Mouse (Mus musculus) heart, embryonic 15.5 days (tissue): ENCODE measurements at regions not wholly inside any gene's neighbourhood (a gene's known extent, or its start where the extent isn't known, plus 50 kb on each side); places are given as distances from the start of the nearest gene placed in this dataset.
A peak's percentile ranks its signal among the peaks of the same experiment; 100 is the strongest.

Experiments
- ATAC-seq: fragments of 200-750 bp; cut with Nextera tagmentation; replicated peaks from 2 replicates; pipeline ENCODE4 v1.8.0; 2017; ENCODE audit warnings: low read depth, moderate TSS enrichment; ENCODE audit not compliant: insufficient number of reproducible peaks, insufficient read depth, low FRiP score
- H3K27ac ChIP-seq: fragments of 300-500 bp; sonication (generic); 2 replicates; pipeline ENCODE4 v1.5.1; 2015; ENCODE audit warnings: mild to moderate bottlenecking, inconsistent platforms
- H3K27me3 ChIP-seq: fragments of 300-500 bp; sonication (generic); 2 replicates; pipeline ENCODE4 v1.6.1; 2015; ENCODE audit warnings: inconsistent platforms
- H3K36me3 ChIP-seq: fragments of 300-500 bp; sonication (generic); 2 replicates; pipeline ENCODE4 v1.6.1; 2015; ENCODE audit warnings: mild to moderate bottlenecking, inconsistent platforms
- H3K4me1 ChIP-seq: fragments of 300-500 bp; sonication (generic); replicated peaks from 2 replicates; pipeline ENCODE4 v1.6.1; 2015; ENCODE audit warnings: inconsistent platforms
- H3K4me2 ChIP-seq: fragments of 300-500 bp; sonication (generic); 2 replicates; pipeline ENCODE4 v1.6.1; 2015; ENCODE audit warnings: inconsistent platforms, mild to moderate bottlenecking, moderate library complexity
- H3K4me3 ChIP-seq: fragments of 300-500 bp; sonication (generic); 2 replicates; pipeline ENCODE4 v1.5.1; 2015; ENCODE audit warnings: mild to moderate bottlenecking, inconsistent platforms
- H3K9ac ChIP-seq: fragments of 300-500 bp; sonication (generic); 2 replicates; pipeline ENCODE4 v1.6.1; 2015; ENCODE audit warnings: mild to moderate bottlenecking, inconsistent platforms
- H3K9me3 ChIP-seq: fragments of 300-500 bp; sonication (generic); replicated peaks from 2 replicates; pipeline ENCODE4 v1.6.1; 2016; ENCODE audit warnings: inconsistent platforms
- WGBS: fragments of 180-500 bp; shearing (Covaris S2); methylation state at CpG from one replicate; pipeline ENCODE4 v1.1.7; 2015; ENCODE audit warnings: mixed read lengths; 5-methylcytosine and 5-hydroxymethylcytosine counted together

DNA sequence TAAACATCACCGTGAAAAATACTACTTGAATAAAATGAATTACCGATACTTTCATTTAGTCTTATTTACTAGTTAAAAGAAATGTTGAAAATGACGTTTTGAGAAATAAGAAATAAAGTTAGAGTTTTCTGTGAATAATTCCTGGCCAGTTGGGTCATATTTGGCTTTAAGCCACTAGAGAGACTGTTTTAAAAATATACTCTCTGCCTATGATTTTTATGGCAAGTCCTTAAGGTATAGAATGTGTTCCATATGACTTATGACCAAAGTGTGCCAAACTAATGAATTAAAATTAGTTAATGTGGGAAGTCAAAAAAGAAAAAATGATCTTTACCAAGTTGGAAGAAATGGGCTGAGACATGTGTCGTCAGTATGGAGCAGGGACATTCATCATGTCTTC is 354.2 kb upstream of the Col3a1 start:
- H3K36me3 ChIP-seq: no peaks in the 10 kb centered on the region
- no peaks in the 10 kb centered on the region for H3K27me3 ChIP-seq
- no peak overlapping the region for H3K4me3 ChIP-seq
- H3K27ac ChIP-seq: no peak overlapping the region
- 55% methylated on average over 4 of the region's 4 CpGs for WGBS
- H3K4me2 ChIP-seq: no peak overlapping the region
- no peak for ATAC-seq
- no peak overlapping the region for H3K9ac ChIP-seq
- no peaks in the 10 kb centered on the region for H3K4me1 ChIP-seq
- no peaks in the 10 kb centered on the region for H3K9me3 ChIP-seq

- ATAC-seq: no peak
- no peak overlapping the region for H3K9ac ChIP-seq
- H3K9me3 ChIP-seq: no peaks in the 10 kb centered on the region
- H3K27ac ChIP-seq: no peak overlapping the region; the same call in 1 of the 2 replicates
- WGBS: 23% methylated on average over 3 of the region's 3 CpGs
- no peaks in the 10 kb centered on the region for H3K36me3 ChIP-seq
- 0 out of 2 replicates have a peak, but pooled peaks cover 2% of the 10 kb centered on the region for H3K4me1 ChIP-seq
- no peak overlapping the region for H3K4me3 ChIP-seq
- no peaks in the 10 kb centered on the region for H3K27me3 ChIP-seq
- H3K4me2 ChIP-seq: no peak overlapping the region
These were observed 324.2 kb upstream of the Col3a1 start for GRCm38 (mm10) chr1:44987171-44987570.

- ATAC-seq: no peak
- peaks cover 6% of the 10 kb centered on the region for H3K4me1 ChIP-seq
- H3K36me3 ChIP-seq: no peaks in the 10 kb centered on the region
- peak overlapping the region; percentile 57 for H3K27ac ChIP-seq
- H3K4me3 ChIP-seq: no peak overlapping the region
- H3K9me3 ChIP-seq: no peaks in the 10 kb centered on the region
- H3K4me2 ChIP-seq: no peak overlapping the region
- no peak overlapping the region for H3K9ac ChIP-seq
- H3K27me3 ChIP-seq: no peaks in the 10 kb centered on the region
These were observed 290.8 kb upstream of the Col3a1 start for GRCm38 (mm10) chr1:45020516-45020915.

- H3K27ac ChIP-seq: peak overlapping the region; percentile 58
- H3K9ac ChIP-seq: no peak overlapping the region
- H3K9me3 ChIP-seq: no peaks in the 10 kb centered on the region
- 53% methylated on average over 2 of the region's 2 CpGs for WGBS
- ATAC-seq: no peak
- no peak overlapping the region for H3K4me2 ChIP-seq
- H3K4me3 ChIP-seq: no peak overlapping the region
- peaks cover 5% of the 10 kb centered on the region for H3K4me1 ChIP-seq
- no peaks in the 10 kb centered on the region for H3K27me3 ChIP-seq
- H3K36me3 ChIP-seq: no peaks in the 10 kb centered on the region
These were observed 290.1 kb upstream of the Col3a1 start for GRCm38 (mm10) chr1:45021234-45021633.

GRCm38 (mm10) chr1:45022146-45022841 is 289.0 kb upstream of the Col3a1 start:
- no peak for ATAC-seq
- Histone ChIP-seq H3K27ac (peak overlapping the region; percentile 40; the same call in 1 of the 2 replicates), H3K27me3 (no peaks in the 10 kb centered on the region), H3K4me1 (peaks cover 4% of the 10 kb centered on the region), H3K4me3 (no peak overlapping the region), H3K36me3 (no peaks in the 10 kb centered on the region), H3K9me3 (no peaks in the 10 kb centered on the region), H3K4me2 (no peak overlapping the region), H3K9ac (no peak overlapping the region)
- WGBS: 50% methylated on average over 1 of the region's 1 CpGs

DNA sequence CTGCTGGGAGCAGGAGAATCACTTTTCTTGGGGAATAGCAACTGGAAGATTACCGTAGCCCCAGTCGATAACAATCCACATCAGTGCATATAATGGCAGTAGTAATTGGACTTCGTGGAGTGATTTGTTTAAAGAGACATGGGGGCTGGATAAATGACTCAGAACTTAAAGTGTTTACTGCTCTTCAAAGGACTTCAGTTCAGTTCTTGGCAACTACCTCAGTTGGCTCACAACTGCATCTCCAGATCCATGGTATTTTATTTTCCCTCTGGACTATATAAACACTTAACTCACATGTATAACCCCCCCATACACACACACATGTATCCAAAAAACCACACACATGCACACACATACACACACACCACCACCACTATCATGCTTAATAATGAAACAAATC is 288.0 kb upstream of the Col3a1 start:
- no peaks in the 10 kb centered on the region for H3K36me3 ChIP-seq
- H3K4me3 ChIP-seq: no peak overlapping the region
- 65% methylated on average over 3 of the region's 3 CpGs for WGBS
- H3K4me2 ChIP-seq: no peak overlapping the region
- ATAC-seq: no peak
- no peaks in the 10 kb centered on the region for H3K27me3 ChIP-seq
- no peak overlapping the region for H3K27ac ChIP-seq
- H3K4me1 ChIP-seq: peaks cover 4% of the 10 kb centered on the region
- no peak overlapping the region for H3K9ac ChIP-seq
- no peaks in the 10 kb centered on the region for H3K9me3 ChIP-seq

DNA sequence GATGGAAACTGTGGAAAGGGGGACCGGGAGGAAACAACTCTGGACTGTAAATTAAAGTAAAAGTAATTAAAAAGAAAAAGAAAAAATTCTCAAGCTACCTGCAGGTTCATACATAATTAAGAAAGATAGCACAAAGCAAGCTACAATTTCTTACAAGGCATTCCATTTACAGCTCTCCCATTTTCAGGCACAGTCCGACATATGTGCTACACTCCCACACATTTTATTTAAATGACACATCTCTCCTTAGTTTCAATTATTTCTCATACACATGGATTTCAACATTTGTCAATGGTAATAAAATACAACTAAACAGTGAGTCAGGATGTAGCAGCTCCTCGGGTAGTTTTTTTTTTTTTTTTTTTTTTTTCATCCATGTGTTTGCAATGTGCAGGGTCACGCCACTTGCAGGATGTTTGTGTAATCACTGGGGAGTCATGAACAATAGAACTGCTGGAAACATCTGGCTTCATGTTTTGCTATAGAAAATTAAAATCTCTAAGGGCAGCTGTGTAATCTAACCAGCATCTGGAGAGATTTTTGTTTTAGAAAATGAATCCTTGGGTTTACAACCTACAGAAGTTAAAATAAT is 279.8 kb upstream of the Col3a1 start:
- Histone ChIP-seq H3K4me2 (no peak overlapping the region), H3K36me3 (no peaks in the 10 kb centered on the region), H3K9ac (no peak overlapping the region), H3K9me3 (no peaks in the 10 kb centered on the region), H3K4me3 (no peak overlapping the region), H3K27me3 (no peaks in the 10 kb centered on the region), H3K27ac (no peak overlapping the region), H3K4me1 (no peaks in the 10 kb centered on the region)
- WGBS: 60% methylated on average over 4 of the region's 4 CpGs
- ATAC-seq: no peak

DNA sequence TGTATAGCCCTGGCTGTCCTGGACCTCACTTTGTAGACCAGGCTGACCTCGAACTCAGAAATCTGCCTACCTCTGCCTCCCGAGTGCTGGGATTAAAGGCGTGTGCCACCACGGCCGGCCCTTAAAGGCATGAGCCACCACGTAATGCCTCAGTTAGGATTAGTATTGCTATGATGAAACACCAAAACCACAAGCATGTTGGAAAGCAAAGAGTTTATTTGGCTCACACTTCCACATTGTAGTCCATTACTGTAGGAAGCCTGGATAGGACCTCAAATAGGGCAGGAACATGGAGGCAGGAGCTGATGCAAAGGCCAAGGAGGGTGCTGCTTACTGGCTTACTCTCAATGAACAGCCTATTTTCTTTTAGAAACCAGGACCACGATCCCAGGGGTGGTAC is 278.0 kb upstream of the Col3a1 start:
- no peak overlapping the region for H3K27ac ChIP-seq
- H3K9ac ChIP-seq: no peak overlapping the region
- no peak overlapping the region for H3K4me3 ChIP-seq
- H3K27me3 ChIP-seq: no peaks in the 10 kb centered on the region
- H3K36me3 ChIP-seq: no peaks in the 10 kb centered on the region
- no peak for ATAC-seq
- no peaks in the 10 kb centered on the region for H3K9me3 ChIP-seq
- 79% methylated on average over 7 of the region's 7 CpGs for WGBS
- no peak overlapping the region for H3K4me2 ChIP-seq
- H3K4me1 ChIP-seq: no peaks in the 10 kb centered on the region

- H3K4me1 ChIP-seq: no peaks in the 10 kb centered on the region
- no peaks in the 10 kb centered on the region for H3K36me3 ChIP-seq
- no peaks in the 10 kb centered on the region for H3K27me3 ChIP-seq
- WGBS: 86% methylated on average over 1 of the region's 1 CpGs
- no peak overlapping the region for H3K4me3 ChIP-seq
- ATAC-seq: no peak
- H3K9ac ChIP-seq: no peak overlapping the region
- H3K27ac ChIP-seq: no peak overlapping the region
- no peaks in the 10 kb centered on the region for H3K9me3 ChIP-seq
- H3K4me2 ChIP-seq: no peak overlapping the region
These were observed 270.0 kb upstream of the Col3a1 start for GRCm38 (mm10) chr1:45041328-45041727.

- Histone ChIP-seq H3K9ac (no peak overlapping the region), H3K4me3 (no peak overlapping the region), H3K4me1 (no peaks in the 10 kb centered on the region), H3K4me2 (no peak overlapping the region), H3K27ac (no peak overlapping the region), H3K27me3 (no peaks in the 10 kb centered on the region), H3K36me3 (no peaks in the 10 kb centered on the region), H3K9me3 (no peaks in the 10 kb centered on the region)
- ATAC-seq: no peak
These were observed 269.5 kb upstream of the Col3a1 start for GRCm38 (mm10) chr1:45041815-45042214.

DNA sequence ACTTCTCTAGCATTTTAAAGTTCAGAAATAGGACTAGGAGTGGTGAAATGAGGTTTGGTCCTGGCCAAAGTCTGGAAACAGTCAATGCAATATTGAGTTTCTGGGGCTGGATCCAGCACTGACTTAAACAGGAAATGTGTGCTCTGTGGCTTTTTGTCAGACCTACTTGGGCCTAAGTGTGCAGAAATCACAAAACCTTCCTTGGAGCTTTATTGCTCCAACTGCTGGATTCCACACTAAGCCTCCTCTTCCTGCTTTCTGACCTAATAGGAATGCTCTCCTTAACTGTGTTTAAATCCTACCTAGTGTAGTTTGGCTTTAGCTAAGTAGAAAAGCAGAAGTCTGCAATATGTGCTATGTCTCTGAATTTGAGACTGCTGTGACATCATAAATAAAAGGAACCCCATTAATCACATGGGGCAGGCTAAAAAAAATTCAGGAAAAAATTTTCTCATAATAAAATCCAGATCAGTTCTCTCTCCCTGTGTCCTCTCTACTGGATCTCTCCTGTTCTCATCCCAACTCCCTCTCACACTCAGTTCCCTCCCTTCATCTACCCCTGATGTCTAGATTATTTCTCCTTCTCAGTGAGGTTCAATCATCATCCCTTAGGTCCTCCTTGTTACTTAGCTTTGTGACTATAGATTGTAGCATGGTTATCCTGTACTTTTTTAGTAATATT is 268.0 kb upstream of the Col3a1 start:
- no peaks in the 10 kb centered on the region for H3K36me3 ChIP-seq
- H3K4me2 ChIP-seq: no peak overlapping the region
- H3K4me1 ChIP-seq: no peaks in the 10 kb centered on the region
- no peaks in the 10 kb centered on the region for H3K9me3 ChIP-seq
- no peak; the same call in 1 of the 2 replicates for ATAC-seq
- no peaks in the 10 kb centered on the region for H3K27me3 ChIP-seq
- no peak overlapping the region for H3K4me3 ChIP-seq
- H3K9ac ChIP-seq: no peak overlapping the region
- H3K27ac ChIP-seq: peak overlapping the region; percentile 42
